ENCODE assay signal across 11 mouse cellular contexts in genomic region chr13:30684614-30685122, GRCm38 (mm10).
"Had no signal": no experiment of that assay in that cellular context is flagged by ENCODE, and none has a peak within 500 bp of the region (broad histone marks: within the 10 kb centered on the region; RNA-seq: fewer than 3 reads in every experiment).

No protein-coding gene starts in this region.

- H3K27me3 ChIP-seq: kidney, embryonic 15.5 days; lung, embryonic 15.5 days; midbrain, embryonic 12.5 days had no signal

- H3K4me3 ChIP-seq: kidney, embryonic 15.5 days; left cerebral cortex, adult 2 months; limb, embryonic 10.5 days; lung, embryonic 15.5 days; midbrain, embryonic 12.5 days had no signal

- H3K4me1 ChIP-seq: kidney, embryonic 15.5 days; limb, embryonic 10.5 days; lung, embryonic 15.5 days; midbrain, embryonic 12.5 days had no signal

- DNase-seq: kidney, adult 2 months; kidney, postnatal 25 days; lung, postnatal 14 days; right cerebral cortex, postnatal 14 days had no signal

- H3K4me2 ChIP-seq: kidney, embryonic 15.5 days; liver, embryonic 11.5 days; lung, embryonic 15.5 days; midbrain, embryonic 12.5 days had no signal

- H3K9ac ChIP-seq: kidney, embryonic 15.5 days; lung, embryonic 15.5 days; midbrain, embryonic 12.5 days had no signal

- H3K9me3 ChIP-seq: kidney, embryonic 15.5 days; limb, embryonic 10.5 days; lung, embryonic 15.5 days; midbrain, embryonic 12.5 days had no signal

- H3K36me3 ChIP-seq: kidney, embryonic 15.5 days; limb, embryonic 10.5 days; lung, embryonic 15.5 days; midbrain, embryonic 12.5 days had no signal

- H3K27ac ChIP-seq: kidney, embryonic 15.5 days; left cerebral cortex, adult 2 months; limb, embryonic 10.5 days; lung, embryonic 15.5 days; macrophage; midbrain, embryonic 12.5 days had no signal
